Mouse (Mus musculus): ENCODE data around the gene Hist2h3b. TPM values are rescaled to one million over a fixed set of nuclear protein-coding genes. Genes with fewer than 3 reads are reported as not detected.

Hist2h3b gene
- polyA plus RNA-seq, 1 experiment from 2014 or later: 12.2 TPM

DNA sequence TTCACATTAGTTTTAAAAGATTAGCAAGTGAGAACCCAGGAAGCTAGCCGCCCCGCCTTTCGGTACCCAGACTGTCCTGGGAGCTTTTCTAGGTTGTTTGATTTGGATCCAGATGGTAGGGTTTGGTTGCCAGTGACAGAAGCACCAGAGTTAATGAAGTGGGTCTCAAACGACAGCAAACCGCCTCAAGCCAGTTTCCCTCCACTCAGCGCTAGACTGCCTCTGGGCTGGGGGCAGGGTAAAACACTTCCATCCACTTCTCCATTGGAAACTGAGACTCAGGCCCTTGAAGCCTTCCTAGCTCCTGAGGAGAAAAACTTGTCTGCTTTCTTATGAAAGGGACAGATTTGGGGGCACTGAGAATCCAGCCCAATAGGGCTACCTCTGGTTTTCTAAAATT, 24.2 kb downstream of the Hist2h3b start:
- H3K4me1 ChIP-seq (replicated peaks): no peaks in the 10 kb centered on the region
- WGBS: 68% methylated on average over 6 of the region's 6 CpGs
- H3K9me3 ChIP-seq: no peaks in the 10 kb centered on the region
- H3K27me3 ChIP-seq: no peaks in the 10 kb centered on the region; the same call in 1 of the 2 replicates
- ATAC-seq (ENCODE audit: low FRiP score, low read depth): no peak
- H3K4me3 ChIP-seq: no peak overlapping the region
- no peaks in the 10 kb centered on the region for H3K36me3 ChIP-seq
- no peak overlapping the region for H3K27ac ChIP-seq (replicated peaks)
- no peak overlapping the region for H3K4me2 ChIP-seq
- H3K9ac ChIP-seq: no peak overlapping the region

DNA sequence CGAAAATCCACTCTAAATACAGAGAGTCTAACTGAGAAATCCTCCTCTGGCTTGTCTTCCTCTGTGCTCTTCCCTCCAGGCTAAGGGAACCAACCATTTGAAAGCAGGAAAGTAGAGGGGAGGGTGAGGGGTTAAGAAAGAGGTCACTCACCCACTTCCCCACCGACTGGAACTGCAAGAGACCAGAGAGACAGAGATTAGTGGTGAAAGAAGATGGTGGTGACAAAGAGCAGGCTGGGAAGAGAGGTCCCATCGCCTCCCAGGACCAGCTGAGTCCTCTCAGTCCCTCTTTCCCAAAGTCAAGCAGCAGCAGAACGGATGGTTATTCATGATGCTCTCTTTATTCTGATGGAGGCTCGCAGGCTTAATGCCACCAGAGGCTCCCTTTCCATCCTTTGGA, 24.9 kb downstream of the Hist2h3b start:
- ATAC-seq (ENCODE audit: low FRiP score, low read depth): no peak
- WGBS: 47% methylated on average over 5 of the region's 5 CpGs
- Histone ChIP-seq H3K27ac (replicated peaks) (no peak overlapping the region), H3K9me3 (no peaks in the 10 kb centered on the region), H3K4me1 (replicated peaks) (no peaks in the 10 kb centered on the region), H3K4me2 (no peak overlapping the region), H3K27me3 (no peaks in the 10 kb centered on the region), H3K9ac (no peak overlapping the region), H3K36me3 (no peaks in the 10 kb centered on the region), H3K4me3 (no peak overlapping the region)

DNA sequence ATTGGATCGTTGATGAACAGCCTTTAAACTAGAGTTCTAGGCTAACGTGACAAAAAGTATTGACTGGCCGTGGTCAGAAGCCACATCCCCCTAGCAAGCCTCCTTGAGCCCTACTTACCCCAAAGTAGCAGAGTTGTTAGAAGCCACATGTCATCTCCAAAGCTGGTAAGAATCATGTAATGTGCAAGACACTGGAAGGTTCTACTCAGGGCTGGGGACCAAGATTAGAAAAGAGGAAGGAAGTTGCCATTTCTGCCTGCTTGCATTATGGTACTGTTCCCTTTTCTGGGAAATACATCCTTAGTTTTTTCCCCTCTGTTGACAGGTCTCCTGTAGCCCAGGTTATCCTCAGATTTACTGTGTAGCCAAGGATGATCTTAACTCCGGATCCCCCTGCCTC, 25.3 kb downstream of the Hist2h3b start, which contains the start of gene Fcgr1:
Gene Fcgr1, minus strand, starts transcription at position 183 of the 400 bp plus-strand sequence.
- ATAC-seq (ENCODE audit: low FRiP score, low read depth): no peak
- no peaks in the 10 kb centered on the region for H3K9me3 ChIP-seq
- no peak within 1 kb of the TSS for H3K27ac ChIP-seq (replicated peaks)
- no peaks in the 10 kb centered on the region for H3K4me1 ChIP-seq (replicated peaks)
- 85% methylated on average over 4 of the region's 4 CpGs for WGBS
- no peak within 1 kb of the TSS for H3K9ac ChIP-seq
- no peak within 1 kb of the TSS for H3K4me3 ChIP-seq
- no peaks in the 10 kb centered on the region for H3K27me3 ChIP-seq
- H3K36me3 ChIP-seq: no peaks in the 10 kb centered on the region
- H3K4me2 ChIP-seq: no peak within 1 kb of the TSS

DNA sequence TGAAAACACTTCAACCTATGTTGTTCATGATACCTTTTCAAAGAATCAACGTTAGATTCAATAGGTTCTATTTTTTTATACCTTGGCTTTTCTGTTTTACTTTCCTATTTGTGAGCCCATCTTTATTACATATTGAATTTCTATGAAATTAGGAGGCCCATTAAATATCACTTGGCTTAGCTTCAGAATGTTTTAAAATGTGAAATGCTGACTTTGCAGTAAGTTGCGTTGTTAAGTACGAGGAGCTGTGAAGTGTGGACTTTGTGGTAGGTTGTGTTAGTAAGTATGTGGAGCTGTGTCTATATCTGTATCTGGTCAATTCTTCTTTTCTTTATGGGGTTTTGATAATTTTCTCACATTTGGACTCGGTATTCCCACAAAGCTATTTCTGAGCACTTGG, 29.9 kb downstream of the Hist2h3b start:
- H3K4me2 ChIP-seq: no peak overlapping the region
- ATAC-seq (ENCODE audit: low FRiP score, low read depth): no peak
- WGBS: 92% methylated on average over 4 of the region's 4 CpGs

DNA sequence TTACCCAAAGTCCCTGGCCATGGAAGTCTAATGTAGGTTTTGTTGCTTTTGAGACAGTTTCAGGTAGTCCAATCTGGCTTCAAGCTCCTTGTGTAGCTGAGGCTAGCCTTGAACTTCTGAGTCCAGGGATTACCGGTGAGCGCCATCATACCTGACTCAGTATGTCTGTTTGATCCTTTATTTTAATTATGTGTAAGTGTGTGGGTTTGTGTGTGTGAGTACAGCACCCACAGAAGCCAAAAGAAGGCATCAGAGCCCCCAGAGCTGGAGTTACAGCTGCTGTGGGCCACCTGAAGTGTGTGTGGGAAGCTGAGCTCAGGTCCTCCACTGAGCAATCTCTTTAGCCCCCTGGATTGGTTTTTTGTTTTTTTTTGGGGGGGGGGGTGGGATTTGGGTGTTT, 31.1 kb downstream of the Hist2h3b start:
- H3K27ac ChIP-seq (replicated peaks): no peak overlapping the region
- no peaks in the 10 kb centered on the region for H3K4me1 ChIP-seq (replicated peaks)
- ATAC-seq (ENCODE audit: low FRiP score, low read depth): no peak
- H3K27me3 ChIP-seq: no peaks in the 10 kb centered on the region
- H3K36me3 ChIP-seq: no peaks in the 10 kb centered on the region
- no peak overlapping the region for H3K4me2 ChIP-seq
- H3K9ac ChIP-seq: no peak overlapping the region
- no peaks in the 10 kb centered on the region for H3K9me3 ChIP-seq
- H3K4me3 ChIP-seq: no peak overlapping the region
- 100% methylated on average over 2 of the region's 2 CpGs for WGBS

More for the DNA sequence above, 29.9 kb downstream of the Hist2h3b start:
- Histone ChIP-seq H3K27ac (replicated peaks) (no peak overlapping the region), H3K27me3 (no peaks in the 10 kb centered on the region), H3K36me3 (no peaks in the 10 kb centered on the region), H3K9ac (no peak overlapping the region), H3K4me3 (no peak overlapping the region), H3K4me1 (replicated peaks) (no peaks in the 10 kb centered on the region), H3K9me3 (no peaks in the 10 kb centered on the region)

DNA sequence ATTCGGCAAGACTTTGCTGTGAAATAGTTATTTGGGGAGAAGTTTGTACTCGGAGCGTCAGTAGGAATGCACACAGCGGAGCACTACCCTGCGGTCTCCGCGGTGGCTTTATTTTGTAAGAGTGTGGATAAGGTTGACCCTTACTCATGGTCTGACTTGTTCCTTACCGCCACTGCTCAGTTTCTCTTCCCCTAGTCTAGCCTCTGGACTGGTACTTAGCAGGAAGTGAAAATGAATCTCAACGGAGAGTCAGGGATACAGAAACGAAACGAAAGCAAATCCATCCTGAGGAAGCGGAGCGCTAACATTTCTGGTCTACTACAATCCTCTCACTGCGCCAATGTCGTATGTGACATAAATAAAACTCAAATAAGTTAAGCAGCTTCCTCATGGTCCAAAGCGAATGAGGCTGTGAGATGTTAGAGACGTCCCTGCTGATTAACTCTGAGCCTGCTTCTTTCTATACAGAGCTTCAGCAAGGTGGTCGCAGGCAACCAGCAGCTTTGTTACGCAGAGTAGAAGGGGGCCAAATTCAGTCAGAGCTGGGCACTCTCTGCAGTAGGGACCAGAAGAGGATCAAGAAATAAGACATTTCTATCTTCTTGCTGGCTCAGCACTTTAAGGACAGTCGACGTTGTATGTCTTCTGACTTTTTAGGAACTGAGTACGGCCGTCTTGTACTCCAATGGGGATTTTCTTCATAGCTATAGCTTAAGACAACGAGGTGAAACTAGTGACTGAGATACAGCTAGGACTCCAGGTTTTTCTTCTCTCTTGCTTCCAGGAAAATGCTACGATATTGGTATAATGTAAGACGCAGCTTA, 32.5 kb downstream of the Hist2h3b start:
- Histone ChIP-seq H3K9me3 (no peaks in the 10 kb centered on the region), H3K27ac (replicated peaks) (no peak overlapping the region), H3K27me3 (no peaks in the 10 kb centered on the region), H3K4me3 (no peak overlapping the region), H3K4me1 (replicated peaks) (no peaks in the 10 kb centered on the region), H3K36me3 (no peaks in the 10 kb centered on the region), H3K9ac (no peak overlapping the region), H3K4me2 (no peak overlapping the region)
- ATAC-seq (ENCODE audit: low FRiP score, low read depth): no peak
- 79% methylated on average over 26 of the region's 26 CpGs for WGBS

DNA sequence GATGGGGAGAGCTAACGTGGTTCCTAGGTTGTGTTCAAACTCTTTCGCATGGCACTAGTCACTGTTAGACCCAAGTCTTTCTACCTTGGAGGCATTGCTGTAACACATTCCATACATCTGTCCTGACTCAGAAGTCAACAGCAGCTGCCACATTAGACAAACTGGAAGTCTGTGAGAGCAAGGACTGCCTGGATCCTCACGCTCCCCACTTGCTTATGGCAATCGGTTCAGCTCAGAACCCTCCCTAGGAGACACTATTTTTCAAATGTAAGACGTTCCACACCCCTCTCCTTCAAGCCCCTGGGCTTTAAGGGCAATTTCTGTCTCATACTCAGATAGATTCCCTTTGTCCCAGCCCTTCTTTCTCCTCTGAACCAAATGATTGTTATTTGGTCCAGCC, 33.6 kb downstream of the Hist2h3b start:
- Histone ChIP-seq H3K27me3 (no peaks in the 10 kb centered on the region), H3K9me3 (no peaks in the 10 kb centered on the region), H3K9ac (no peak overlapping the region), H3K27ac (replicated peaks) (no peak overlapping the region), H3K4me2 (no peak overlapping the region), H3K4me3 (no peak overlapping the region), H3K36me3 (no peaks in the 10 kb centered on the region), H3K4me1 (replicated peaks) (no peaks in the 10 kb centered on the region)
- 84% methylated on average over 5 of the region's 5 CpGs for WGBS
- no peak for ATAC-seq (ENCODE audit: low FRiP score, low read depth)

DNA sequence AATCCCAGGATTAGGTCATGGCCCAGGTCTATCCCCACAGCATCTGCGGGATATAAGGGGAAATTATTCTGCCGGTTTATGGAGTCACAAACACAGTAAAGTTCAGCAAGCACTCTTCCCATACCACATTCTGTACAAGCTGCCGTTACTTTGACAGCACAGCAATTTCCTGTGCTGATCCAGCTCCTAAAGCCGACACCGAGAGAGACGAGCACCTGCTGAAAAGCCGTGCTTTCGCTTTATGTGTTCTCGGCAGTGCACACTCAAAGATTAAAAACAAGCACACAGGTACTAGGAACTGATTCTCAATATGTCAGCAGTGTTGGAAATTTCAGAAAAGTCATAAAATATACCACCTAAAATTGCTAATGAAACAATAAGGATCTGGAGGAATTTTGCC, 38.1 kb downstream of the Hist2h3b start:
- ATAC-seq (ENCODE audit: low FRiP score, low read depth): no peak
- no peak overlapping the region for H3K9ac ChIP-seq
- H3K27me3 ChIP-seq: no peaks in the 10 kb centered on the region
- WGBS: 81% methylated on average over 9 of the region's 9 CpGs
- H3K36me3 ChIP-seq: no peaks in the 10 kb centered on the region
- H3K9me3 ChIP-seq: no peaks in the 10 kb centered on the region
- no peak overlapping the region for H3K4me2 ChIP-seq
- H3K4me1 ChIP-seq (replicated peaks): no peaks in the 10 kb centered on the region
- H3K4me3 ChIP-seq: no peak overlapping the region
- H3K27ac ChIP-seq (replicated peaks): no peak overlapping the region

DNA sequence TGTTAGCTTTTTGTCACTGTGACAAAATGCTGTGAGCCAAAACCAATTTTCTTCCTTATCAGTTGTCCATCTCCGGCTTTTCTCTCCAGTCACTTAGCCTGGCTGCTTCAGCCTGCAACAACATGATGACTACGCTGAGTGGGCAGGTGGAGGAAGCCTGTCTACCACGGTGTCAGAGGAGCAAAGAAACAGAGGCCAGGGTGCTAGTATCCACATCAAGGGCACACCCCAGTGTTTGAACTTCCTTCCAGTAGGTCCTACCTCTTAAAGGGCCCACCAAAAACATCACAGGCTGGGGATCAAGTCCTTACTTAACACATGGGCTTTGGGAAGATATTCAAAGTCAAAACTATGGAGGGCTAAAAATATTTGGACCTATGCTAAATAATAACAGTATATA, 41.0 kb downstream of the Hist2h3b start:
- WGBS: 66% methylated on average over 3 of the region's 3 CpGs
- Histone ChIP-seq H3K27ac (replicated peaks) (no peak overlapping the region), H3K36me3 (no peaks in the 10 kb centered on the region), H3K9me3 (no peaks in the 10 kb centered on the region), H3K4me2 (no peak overlapping the region), H3K9ac (no peak overlapping the region), H3K27me3 (no peaks in the 10 kb centered on the region), H3K4me3 (no peak overlapping the region), H3K4me1 (replicated peaks) (no peaks in the 10 kb centered on the region)
- no peak for ATAC-seq (ENCODE audit: low FRiP score, low read depth)

DNA sequence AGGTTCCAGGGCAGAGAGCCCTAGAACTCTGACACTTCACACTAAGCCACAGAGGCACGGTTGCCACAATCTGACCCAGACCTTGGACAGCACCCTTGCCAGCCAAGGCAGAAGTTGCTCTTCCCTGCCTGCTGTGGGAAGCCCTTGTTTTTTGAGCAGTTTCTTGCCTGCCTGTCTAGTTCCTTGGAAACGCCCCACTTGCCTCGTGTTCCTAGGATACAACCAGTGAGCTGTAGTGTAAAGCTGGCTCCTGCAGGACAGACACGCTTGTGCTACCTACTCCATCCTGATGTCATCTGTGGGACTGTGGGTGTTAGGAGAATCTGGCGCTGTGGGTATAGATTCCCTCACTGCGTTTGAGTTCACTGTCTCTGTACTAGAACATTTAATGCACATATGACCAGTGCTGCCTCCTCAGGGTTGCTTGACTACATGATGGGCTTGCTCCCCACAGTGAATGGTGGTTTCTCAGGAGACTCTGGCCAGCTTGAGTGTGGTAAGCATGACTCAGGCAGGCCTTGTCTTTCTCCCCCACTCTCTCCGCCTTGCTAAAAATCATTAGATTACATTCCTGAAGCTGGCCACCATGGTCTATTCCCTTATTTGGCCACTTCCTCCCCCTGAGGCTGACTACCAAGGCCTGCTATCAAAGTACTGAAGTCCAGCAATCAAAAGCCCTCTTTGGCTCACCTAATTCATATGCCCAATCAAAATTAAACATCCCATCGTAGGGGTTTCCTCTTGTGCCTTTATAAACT, 44.1 kb downstream of the Hist2h3b start:
- no peak overlapping the region for H3K9ac ChIP-seq
- no peaks in the 10 kb centered on the region for H3K36me3 ChIP-seq
- no peak for ATAC-seq (ENCODE audit: low FRiP score, low read depth)
- H3K27ac ChIP-seq (replicated peaks): no peak overlapping the region
- no peak overlapping the region for H3K4me2 ChIP-seq
- H3K4me3 ChIP-seq: no peak overlapping the region
- WGBS: 61% methylated on average over 8 of the region's 8 CpGs
- H3K4me1 ChIP-seq (replicated peaks): no peaks in the 10 kb centered on the region
- no peaks in the 10 kb centered on the region for H3K9me3 ChIP-seq
- no peaks in the 10 kb centered on the region for H3K27me3 ChIP-seq
